Mouse (Mus musculus): ENCODE results near the gene Cpsf6. TPM values are rescaled to one million over a fixed set of nuclear protein-coding genes. Genes with fewer than 3 reads are reported as not detected.
"Not testable (repeated sequence)": the region's sequence is repeated elsewhere in the genome, so short reads cannot be mapped to it uniquely, and the experiment has no call there.

The Cpsf6 gene
- polyA plus RNA-seq, 1 experiment from 2014 or later, result 97.9 TPM

DNA sequence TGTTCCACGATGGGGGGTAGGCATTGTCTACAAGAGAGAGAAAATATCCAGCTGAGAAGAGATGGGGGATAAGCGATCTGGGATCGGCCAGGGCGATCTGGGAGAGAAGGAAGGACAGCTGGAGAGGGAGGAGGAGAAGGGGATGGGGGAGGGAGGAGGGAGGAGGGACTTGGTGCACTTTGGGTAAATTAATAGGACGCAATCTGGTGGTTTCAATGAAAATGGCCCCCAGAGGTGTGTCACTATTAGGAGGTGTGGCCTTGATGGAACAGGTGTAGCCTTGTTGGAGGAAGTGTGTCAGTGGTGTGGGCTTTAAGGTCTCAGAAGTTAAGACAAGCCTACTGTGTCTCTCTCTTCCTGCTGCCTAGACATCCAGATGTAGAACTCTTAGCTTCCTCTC, 11.2 kb upstream of the Cpsf6 start:
- no peak for ATAC-seq (replicated peaks; ENCODE audit: insufficient number of reproducible peaks, low FRiP score, low TSS enrichment)
- H3K4me3 ChIP-seq (ENCODE audit: low read depth, low read length), result no peak overlapping the region
- 21% methylated on average over 5 of the region's 5 CpGs for WGBS (ENCODE audit: insufficient replicate concordance)

DNA sequence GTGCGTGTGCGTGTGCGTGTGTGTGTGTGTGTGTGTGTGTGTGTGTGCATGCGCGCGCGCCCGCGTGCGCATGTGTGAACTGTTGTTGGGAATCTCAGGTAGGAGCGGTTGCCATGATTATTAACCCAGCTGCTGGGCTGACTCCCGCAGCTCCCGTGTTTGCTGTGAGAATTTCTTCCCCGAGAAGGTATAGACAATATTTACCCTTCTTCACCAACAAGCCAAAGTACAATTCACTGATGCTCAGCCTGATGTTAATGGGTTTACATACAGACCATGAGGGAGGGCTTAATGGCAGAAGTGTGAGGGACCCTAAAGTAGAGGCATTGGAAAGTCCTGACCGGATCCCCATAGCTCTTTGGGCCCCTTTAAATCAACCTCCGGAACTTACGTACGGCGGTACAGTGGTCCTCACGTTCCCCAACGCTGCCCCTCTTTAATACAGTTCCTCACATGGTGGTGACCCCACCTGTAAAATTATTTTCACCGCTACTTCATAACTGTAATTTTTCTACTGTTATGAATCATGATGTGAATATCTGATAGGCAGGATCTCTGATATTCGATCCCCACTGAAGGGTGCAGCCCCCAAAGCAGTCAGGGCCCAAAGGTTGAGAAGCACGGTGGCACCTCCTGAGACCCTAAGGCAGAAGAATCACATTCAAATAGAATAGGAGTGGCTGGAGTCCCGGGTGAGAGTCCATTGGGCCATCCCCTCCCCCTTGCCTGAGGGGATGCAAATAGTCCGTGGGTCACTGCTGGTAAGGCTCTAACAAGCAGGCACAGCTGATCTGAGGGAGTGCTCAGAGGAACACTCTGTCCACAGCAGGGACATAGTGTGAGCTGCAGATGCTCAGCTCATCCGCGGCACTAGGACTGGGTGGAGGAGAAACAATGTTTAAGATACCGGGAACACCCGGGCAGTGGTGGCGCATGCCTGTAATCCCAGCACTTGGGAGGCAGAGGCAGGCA, 10.4 kb upstream of the Cpsf6 start:
- H3K9me3 ChIP-seq (replicated peaks; ENCODE audit: control insufficient read depth, low read length), result no peaks in the 10 kb centered on the region
- no peak overlapping the region for H3K27ac ChIP-seq (ENCODE audit: low read depth, low read length)
- ATAC-seq (replicated peaks; ENCODE audit: insufficient number of reproducible peaks, low FRiP score, low TSS enrichment), result no peak
- peak overlapping the region; percentile 31 for H3K4me2 ChIP-seq
- no peaks in the 10 kb centered on the region for H3K36me3 ChIP-seq (ENCODE audit: control insufficient read depth, insufficient read depth, low read length)
- no peaks in the 10 kb centered on the region for H3K27me3 ChIP-seq (ENCODE audit: control insufficient read depth, insufficient read depth, low read length)
- H3K4me1 ChIP-seq (ENCODE audit: control insufficient read depth, insufficient read depth, low read length), result no peaks in the 10 kb centered on the region
- H3K9ac ChIP-seq (ENCODE audit: low read depth, low read length), result no peak overlapping the region
- H3K4me3 ChIP-seq (ENCODE audit: low read depth, low read length), result no peak overlapping the region
- WGBS (ENCODE audit: insufficient replicate concordance), result 51% methylated on average over 31 of the region's 31 CpGs

More for the DNA sequence above, 11.2 kb upstream of the Cpsf6 start:
- no peak overlapping the region for H3K27ac ChIP-seq (ENCODE audit: low read depth, low read length)
- H3K36me3 ChIP-seq (ENCODE audit: control insufficient read depth, insufficient read depth, low read length), result no peaks in the 10 kb centered on the region
- no peak overlapping the region for H3K9ac ChIP-seq (ENCODE audit: low read depth, low read length)
- H3K27me3 ChIP-seq (ENCODE audit: control insufficient read depth, insufficient read depth, low read length), result no peaks in the 10 kb centered on the region
- H3K4me2 ChIP-seq, result no peak overlapping the region
- H3K9me3 ChIP-seq (replicated peaks; ENCODE audit: control insufficient read depth, low read length), result no peaks in the 10 kb centered on the region
- H3K4me1 ChIP-seq (ENCODE audit: control insufficient read depth, insufficient read depth, low read length), result no peaks in the 10 kb centered on the region

DNA sequence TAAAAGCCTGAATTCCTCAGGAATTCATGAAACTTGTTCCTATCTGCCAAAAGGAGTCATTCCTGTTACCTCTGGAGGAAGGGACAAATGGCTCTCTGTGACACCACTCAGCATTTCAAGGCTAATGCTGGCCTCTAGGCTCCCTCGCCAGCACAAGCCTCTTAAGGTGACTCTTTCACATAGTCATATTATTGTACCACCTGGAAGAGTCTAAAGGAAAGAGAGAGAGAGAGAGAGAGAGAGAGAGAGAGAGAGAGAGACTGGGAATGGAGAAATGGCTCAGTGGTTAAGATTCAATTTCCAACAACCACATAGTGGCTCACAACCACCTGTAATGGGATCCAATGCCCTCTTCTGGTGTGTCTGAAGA, 9.5 kb upstream of the Cpsf6 start:
- 86% methylated on average over 1 of the region's 1 CpGs for WGBS (ENCODE audit: insufficient replicate concordance)
- Histone ChIP-seq H3K27ac (ENCODE audit: low read depth, low read length) (no peak overlapping the region), H3K9me3 (replicated peaks; ENCODE audit: control insufficient read depth, low read length) (no peaks in the 10 kb centered on the region), H3K4me1 (ENCODE audit: control insufficient read depth, insufficient read depth, low read length) (no peaks in the 10 kb centered on the region), H3K4me3 (ENCODE audit: low read depth, low read length) (no peak overlapping the region), H3K9ac (ENCODE audit: low read depth, low read length) (no peak overlapping the region), H3K4me2 (no peak overlapping the region), H3K36me3 (ENCODE audit: control insufficient read depth, insufficient read depth, low read length) (no peaks in the 10 kb centered on the region), H3K27me3 (ENCODE audit: control insufficient read depth, insufficient read depth, low read length) (no peaks in the 10 kb centered on the region)
- no peak for ATAC-seq (replicated peaks; ENCODE audit: insufficient number of reproducible peaks, low FRiP score, low TSS enrichment)

DNA sequence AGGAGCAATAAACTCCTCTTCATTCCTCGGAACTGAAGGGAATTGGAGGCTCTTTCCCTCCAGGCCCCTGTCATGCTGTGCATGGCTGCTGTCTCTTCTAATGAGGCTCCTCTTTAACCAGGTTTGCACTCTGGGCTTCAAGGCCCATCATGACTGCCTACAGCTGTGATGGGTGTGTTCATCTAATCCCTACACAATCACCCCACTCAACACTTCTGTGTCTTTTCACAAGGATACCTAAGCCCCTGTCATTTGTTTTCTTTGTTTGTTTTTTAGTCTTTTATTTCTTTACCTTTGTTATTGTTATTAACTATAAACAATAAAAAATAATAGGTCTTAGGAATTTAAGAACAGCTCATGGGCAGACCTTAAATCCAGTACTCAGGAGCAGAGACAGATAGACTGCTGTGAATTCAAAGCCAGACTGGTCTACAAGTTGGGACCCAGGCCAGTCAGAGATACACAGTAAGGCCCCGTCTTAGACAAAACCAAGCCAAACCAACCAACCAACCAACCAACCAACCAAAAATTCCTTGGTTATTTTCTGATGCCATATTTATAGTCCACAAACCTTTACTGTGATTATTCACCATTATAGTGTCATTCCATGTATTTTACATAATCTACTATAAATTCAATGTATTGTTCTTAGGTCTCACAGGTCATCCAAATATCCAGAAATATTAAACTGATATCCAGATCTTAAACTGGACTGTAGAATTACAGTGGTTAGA, 9.0 kb upstream of the Cpsf6 start:
- Histone ChIP-seq H3K4me1 (ENCODE audit: control insufficient read depth, insufficient read depth, low read length) (no peaks in the 10 kb centered on the region), H3K4me2 (no peak overlapping the region), H3K27me3 (ENCODE audit: control insufficient read depth, insufficient read depth, low read length) (no peaks in the 10 kb centered on the region), H3K27ac (ENCODE audit: low read depth, low read length) (no peak overlapping the region), H3K4me3 (ENCODE audit: low read depth, low read length) (no peak overlapping the region), H3K9ac (ENCODE audit: low read depth, low read length) (no peak overlapping the region), H3K9me3 (replicated peaks; ENCODE audit: control insufficient read depth, low read length) (no peaks in the 10 kb centered on the region), H3K36me3 (ENCODE audit: control insufficient read depth, insufficient read depth, low read length) (no peaks in the 10 kb centered on the region)
- WGBS (ENCODE audit: insufficient replicate concordance), result 79% methylated on average over 2 of the region's 2 CpGs
- ATAC-seq (replicated peaks; ENCODE audit: insufficient number of reproducible peaks, low FRiP score, low TSS enrichment), result no peak

DNA sequence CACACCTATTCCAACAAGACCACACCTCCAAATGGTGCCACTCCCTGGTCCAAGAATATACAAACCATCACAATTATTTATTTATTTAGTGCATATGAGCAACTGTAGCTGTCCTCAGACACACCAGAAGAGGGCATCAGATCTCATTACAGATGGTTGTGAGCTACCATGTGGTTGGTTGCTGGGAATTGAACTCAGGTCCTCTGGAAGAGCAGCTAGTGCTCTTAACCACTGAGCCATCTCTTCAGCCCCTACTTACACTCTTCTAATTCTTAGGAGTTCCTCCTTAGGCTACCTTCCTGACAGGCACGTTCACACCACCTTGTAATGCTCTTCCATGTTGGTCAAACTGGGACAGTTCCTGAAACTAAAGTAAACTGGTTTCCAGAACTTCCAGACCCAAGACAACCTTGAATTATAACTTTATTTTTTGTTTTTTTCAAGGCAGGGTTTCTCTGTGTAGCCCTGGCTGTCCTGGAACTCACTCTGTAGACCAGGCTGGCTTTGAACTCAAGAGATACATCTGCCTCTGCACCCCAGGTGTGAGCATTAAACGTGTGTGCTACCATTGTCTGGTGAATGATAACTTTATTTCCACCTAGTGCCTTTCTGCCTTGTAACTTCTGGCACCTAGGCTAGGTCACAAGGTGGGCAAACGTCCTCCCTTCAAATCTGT, 8.3 kb upstream of the Cpsf6 start:
- H3K9ac ChIP-seq (ENCODE audit: low read depth, low read length); ATAC-seq (replicated peaks; ENCODE audit: insufficient number of reproducible peaks, low FRiP score, low TSS enrichment); H3K27me3 ChIP-seq (ENCODE audit: control insufficient read depth, insufficient read depth, low read length); H3K9me3 ChIP-seq (replicated peaks; ENCODE audit: control insufficient read depth, low read length); H3K4me1 ChIP-seq (ENCODE audit: control insufficient read depth, insufficient read depth, low read length); H3K4me3 ChIP-seq (ENCODE audit: low read depth, low read length); H3K36me3 ChIP-seq (ENCODE audit: control insufficient read depth, insufficient read depth, low read length); H3K27ac ChIP-seq (ENCODE audit: low read depth, low read length); H3K4me2 ChIP-seq: not testable (repeated sequence)
- WGBS (ENCODE audit: insufficient replicate concordance), result 69% methylated on average over 3 of the region's 3 CpGs

DNA sequence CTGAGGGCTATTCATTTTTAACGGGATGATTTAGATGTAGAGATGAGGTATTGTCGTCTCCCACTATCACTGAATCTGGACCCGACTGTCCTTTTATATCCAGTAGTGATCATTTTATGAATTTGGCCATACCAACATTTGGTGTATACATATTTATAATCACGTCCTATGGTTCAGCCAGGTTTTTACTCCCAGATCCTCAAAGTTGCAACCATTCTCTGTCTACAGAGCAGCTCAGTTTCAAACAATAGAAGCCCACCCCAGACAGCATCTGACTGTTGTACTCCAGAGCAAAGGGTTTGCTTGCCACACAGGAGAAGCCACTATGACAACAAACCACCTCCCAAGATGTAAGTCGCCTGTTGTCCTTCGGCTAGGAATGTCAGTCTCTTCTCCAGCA, 7.2 kb upstream of the Cpsf6 start:
- no peak for ATAC-seq (replicated peaks; ENCODE audit: insufficient number of reproducible peaks, low FRiP score, low TSS enrichment)
- Histone ChIP-seq H3K27ac (ENCODE audit: low read depth, low read length) (no peak overlapping the region), H3K4me2 (no peak overlapping the region), H3K4me1 (ENCODE audit: control insufficient read depth, insufficient read depth, low read length) (no peaks in the 10 kb centered on the region), H3K9me3 (replicated peaks; ENCODE audit: control insufficient read depth, low read length) (no peaks in the 10 kb centered on the region), H3K36me3 (ENCODE audit: control insufficient read depth, insufficient read depth, low read length) (no peaks in the 10 kb centered on the region), H3K9ac (ENCODE audit: low read depth, low read length) (no peak overlapping the region), H3K4me3 (ENCODE audit: low read depth, low read length) (no peak overlapping the region), H3K27me3 (ENCODE audit: control insufficient read depth, insufficient read depth, low read length) (no peaks in the 10 kb centered on the region)
- WGBS (ENCODE audit: insufficient replicate concordance), result 81% methylated on average over 6 of the region's 6 CpGs

DNA sequence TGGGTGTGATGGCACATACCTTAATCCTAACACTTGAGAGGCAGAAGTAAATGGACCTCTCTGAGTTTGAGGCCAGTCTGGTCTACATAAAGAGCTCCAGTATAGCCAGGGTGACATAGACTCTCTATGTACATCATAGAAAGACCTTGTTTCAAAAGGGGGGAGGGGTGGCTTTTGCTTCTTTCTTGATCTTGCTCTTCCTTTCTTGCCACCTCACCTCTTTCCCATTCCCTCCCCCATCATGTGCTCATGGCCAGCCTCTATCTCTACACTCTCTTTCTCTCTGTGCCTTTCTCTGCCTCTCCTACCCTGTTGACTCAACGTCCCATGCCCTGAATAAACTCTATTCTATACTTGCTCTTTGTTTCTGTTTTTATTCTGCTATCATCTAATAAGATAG, 6.4 kb upstream of the Cpsf6 start:
- WGBS (ENCODE audit: insufficient replicate concordance), result 70% methylated on average over 1 of the region's 1 CpGs
- ATAC-seq (replicated peaks; ENCODE audit: insufficient number of reproducible peaks, low FRiP score, low TSS enrichment), result no peak
- H3K4me2 ChIP-seq, result no peak overlapping the region
- no peak overlapping the region for H3K4me3 ChIP-seq (ENCODE audit: low read depth, low read length)
- H3K27ac ChIP-seq (ENCODE audit: low read depth, low read length), result no peak overlapping the region
- no peaks in the 10 kb centered on the region for H3K36me3 ChIP-seq (ENCODE audit: control insufficient read depth, insufficient read depth, low read length)
- no peaks in the 10 kb centered on the region for H3K27me3 ChIP-seq (ENCODE audit: control insufficient read depth, insufficient read depth, low read length)
- H3K4me1 ChIP-seq (ENCODE audit: control insufficient read depth, insufficient read depth, low read length), result no peaks in the 10 kb centered on the region
- no peaks in the 10 kb centered on the region for H3K9me3 ChIP-seq (replicated peaks; ENCODE audit: control insufficient read depth, low read length)
- H3K9ac ChIP-seq (ENCODE audit: low read depth, low read length), result no peak overlapping the region

DNA sequence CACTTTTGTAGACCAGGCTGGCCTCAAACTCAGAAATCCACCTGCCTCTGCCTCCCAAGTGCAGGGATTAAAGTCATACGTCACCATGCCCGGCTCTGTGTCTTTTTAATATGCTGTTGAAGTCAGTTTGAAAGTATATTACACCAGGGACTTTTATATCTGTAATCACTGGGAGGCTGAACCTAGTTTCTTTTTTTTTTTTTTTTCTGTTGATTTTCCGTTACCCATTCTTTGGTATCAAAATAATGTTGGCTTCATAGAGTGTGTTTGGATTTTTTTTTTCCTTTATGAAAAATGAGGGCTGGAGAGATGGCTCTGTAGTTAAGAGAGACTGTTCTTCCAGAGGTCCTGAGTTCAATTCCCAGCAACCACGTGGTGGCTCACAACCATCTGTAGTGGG, 5.6 kb upstream of the Cpsf6 start:
- Histone ChIP-seq H3K27me3 (ENCODE audit: control insufficient read depth, insufficient read depth, low read length) (no peaks in the 10 kb centered on the region), H3K4me3 (ENCODE audit: low read depth, low read length) (no peak overlapping the region), H3K4me1 (ENCODE audit: control insufficient read depth, insufficient read depth, low read length) (no peaks in the 10 kb centered on the region), H3K9ac (ENCODE audit: low read depth, low read length) (no peak overlapping the region), H3K9me3 (replicated peaks; ENCODE audit: control insufficient read depth, low read length) (no peaks in the 10 kb centered on the region), H3K4me2 (no peak overlapping the region), H3K27ac (ENCODE audit: low read depth, low read length) (no peak overlapping the region), H3K36me3 (ENCODE audit: control insufficient read depth, insufficient read depth, low read length) (no peaks in the 10 kb centered on the region)
- ATAC-seq (replicated peaks; ENCODE audit: insufficient number of reproducible peaks, low FRiP score, low TSS enrichment), result no peak
- WGBS (ENCODE audit: insufficient replicate concordance), result 76% methylated on average over 4 of the region's 4 CpGs

All from heart, embryonic 11.5 days (tissue).